Mouse (Mus musculus): ENCODE data around the gene Nr1d1.

- no peak for TF ChIP-seq CTCF (IDR thresholded peaks at IDR 0.05; ENCODE audit: low read depth, low read length)
- TF ChIP-seq POLR2A (IDR thresholded peaks at IDR 0.05; ENCODE audit: insufficient read depth, low read length) = no peak
- TF ChIP-seq EP300 (IDR thresholded peaks at IDR 0.05; ENCODE audit: insufficient read depth, low read depth, low read length) = no peak
Measured at GRCm38 (mm10) chr11:98787229-98787628, 12.1 kb upstream of the Nr1d1 start.
